Mouse (Mus musculus) hindlimb bud, embryonic 11.5 days (tissue): Measurements from ENCODE around the gene Sbk1.

Experiments used
- DNase-seq: peaks from one replicate; pipeline ENCODE4 v3.0.0-alpha.2; 2012; ENCODE audit warnings: low read depth, low spot score; ENCODE audit errors: extremely low spot score

Sbk1 gene

GRCm38 (mm10) chr7:126332691-126333090 lies 60.3 kb downstream of the Sbk1 start:
- DNase-seq: no peak

- DNase-seq: no peak
Measured at GRCm38 (mm10) chr7:126335556-126335955, 63.1 kb downstream of the Sbk1 start.

- DNase-seq: no peak
Measured at GRCm38 (mm10) chr7:126338906-126339305, 66.5 kb downstream of the Sbk1 start.

- DNase-seq: no peak
Measured at GRCm38 (mm10) chr7:126339521-126339971, 67.1 kb downstream of the Sbk1 start.

GRCm38 (mm10) chr7:126340206-126340618 lies 67.8 kb downstream of the Sbk1 start:
- DNase-seq: no peak

GRCm38 (mm10) chr7:126340896-126341295 lies 68.5 kb downstream of the Sbk1 start:
- no peak for DNase-seq
